Mouse (Mus musculus): ENCODE data around the gene Impg2.

Gene Impg2

DNA sequence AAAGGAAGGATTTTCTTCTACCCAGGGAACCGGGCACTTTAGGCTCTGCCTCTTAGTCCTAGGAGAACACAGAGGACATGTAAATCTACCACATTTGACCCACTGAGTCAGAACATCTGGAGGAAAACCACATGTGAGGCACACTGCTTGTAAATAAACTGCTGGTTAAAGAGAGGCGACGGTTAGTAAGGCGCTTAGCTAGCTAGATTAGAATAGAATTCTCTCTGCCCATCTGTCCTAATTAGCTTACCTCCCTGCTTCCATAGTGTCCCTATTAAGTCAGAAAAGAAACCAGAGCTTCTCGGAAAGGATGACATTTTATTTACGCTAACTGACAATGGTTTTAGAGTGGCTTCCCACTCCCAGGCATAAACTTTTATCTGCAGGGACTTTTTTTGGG lies at the start of gene Impg2:
Gene Impg2, plus strand, starts transcription at position 263 of the 400 bp plus-strand sequence.
- DNase-seq (ENCODE audit: inconsistent ontology term) = no peak

DNA sequence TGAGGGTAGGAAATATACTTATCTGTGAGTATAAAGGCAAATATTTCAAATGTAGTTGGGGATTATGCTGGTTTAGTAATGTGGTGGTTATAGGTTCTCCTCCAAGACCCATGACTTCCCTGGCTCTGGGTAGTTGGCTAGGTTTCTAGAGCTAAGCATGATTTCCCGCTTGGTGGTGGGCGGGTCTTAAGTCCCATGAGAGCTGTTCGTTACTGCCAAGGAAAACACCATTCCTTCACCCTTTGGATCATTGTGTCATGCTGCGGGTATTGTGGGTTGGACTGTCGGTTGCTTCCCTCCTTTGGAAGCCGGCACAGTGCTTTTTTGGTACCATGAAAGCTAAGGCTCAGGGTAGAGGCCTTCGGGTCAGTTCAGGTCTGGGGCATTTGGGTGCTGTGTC lies 40.6 kb upstream of the Impg2 start:
- DNase-seq (ENCODE audit: inconsistent ontology term) = no peak

DNA sequence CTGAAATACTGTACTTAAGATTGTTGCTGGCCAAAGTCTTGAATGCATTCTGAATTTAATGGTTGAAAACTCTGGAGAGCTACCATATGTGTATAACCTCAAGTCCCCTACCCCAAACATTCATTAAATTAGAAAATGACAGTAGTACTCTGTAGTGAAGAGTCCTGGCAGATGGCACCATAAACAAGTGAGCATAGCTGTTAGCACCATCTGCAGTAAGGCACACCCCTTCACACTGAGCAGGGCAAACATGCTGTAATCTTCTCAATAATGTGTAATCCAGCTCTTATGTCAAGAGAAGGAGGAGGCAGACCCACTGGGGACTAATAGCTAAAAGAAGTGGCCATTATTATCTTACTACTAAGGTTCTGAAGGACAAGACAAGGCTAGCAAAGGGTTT lies 33.9 kb upstream of the Impg2 start:
- no peak for DNase-seq (ENCODE audit: inconsistent ontology term)

DNA sequence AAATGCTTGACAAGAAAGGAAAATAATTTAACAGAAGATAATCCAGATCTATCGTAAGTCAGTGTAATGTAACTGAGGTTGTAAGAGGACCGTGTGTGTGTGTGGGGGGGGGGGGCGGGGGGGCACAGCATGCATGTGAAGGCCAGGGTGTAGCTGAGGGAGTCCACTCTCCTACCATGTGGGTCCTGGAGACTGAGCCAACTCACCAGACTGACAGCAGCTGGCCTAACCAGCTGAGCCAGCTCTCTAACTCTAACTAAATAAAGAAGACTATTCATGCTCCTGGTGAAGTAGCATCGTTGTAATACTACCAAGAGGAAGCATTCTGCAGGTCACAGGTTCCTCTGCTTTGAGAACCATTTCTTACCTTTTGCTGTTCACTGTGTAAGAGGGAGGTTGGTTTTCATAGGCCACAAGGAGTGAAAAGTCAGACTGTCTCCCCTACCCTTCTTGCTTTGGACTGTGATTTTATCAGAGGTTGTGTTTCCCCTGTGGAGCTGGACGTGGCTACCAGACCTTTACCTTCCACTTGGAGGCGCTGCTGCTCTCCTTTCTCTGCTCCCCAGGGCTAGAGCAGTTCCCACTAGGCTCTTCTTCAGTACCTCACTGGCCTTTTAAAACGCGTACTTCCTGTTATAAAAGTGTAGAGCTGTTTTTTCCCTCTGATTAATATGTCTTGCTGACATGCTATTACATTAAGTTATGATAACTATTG lies 28.1 kb upstream of the Impg2 start:
- DNase-seq (ENCODE audit: inconsistent ontology term) = no peak

DNA sequence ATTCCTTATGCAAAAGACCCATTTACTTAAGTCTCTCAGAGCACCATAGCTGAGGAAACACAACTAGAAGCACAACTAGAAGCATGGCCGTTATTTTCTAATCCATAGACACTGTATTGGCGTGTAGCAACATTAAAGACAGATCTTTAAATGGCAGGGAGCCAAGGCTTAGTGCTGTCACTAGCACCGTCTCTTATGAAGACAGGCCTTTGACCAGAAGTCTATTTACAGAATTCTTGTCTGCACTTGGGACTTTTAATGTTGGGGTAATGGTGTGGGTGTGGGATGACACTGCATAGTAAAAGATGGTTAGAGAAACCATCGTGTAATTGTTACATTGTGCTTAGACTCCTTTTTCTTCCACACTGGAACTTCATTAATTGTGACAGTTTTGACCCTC lies 17.2 kb upstream of the Impg2 start:
- DNase-seq (ENCODE audit: inconsistent ontology term) = no peak

DNA sequence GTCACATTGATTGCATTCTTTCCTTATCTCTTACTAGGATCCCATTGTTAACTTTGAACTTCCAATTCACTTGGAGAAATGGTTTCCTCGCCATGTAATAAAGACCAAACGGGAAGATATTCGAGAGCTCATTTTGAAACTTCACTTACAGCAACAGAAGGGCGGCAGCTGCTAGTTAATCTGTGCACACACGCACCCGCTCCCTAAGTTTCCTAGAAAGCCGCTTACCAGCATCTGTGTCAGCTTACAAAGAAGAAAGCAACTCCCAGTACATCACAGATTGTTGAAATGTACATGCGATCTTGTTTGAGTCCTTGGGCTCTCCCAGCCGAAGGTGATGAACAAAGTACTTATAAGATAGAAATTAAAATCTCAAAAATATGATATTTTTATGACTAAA lies 15.9 kb upstream of the Impg2 start:
- no peak for DNase-seq (ENCODE audit: inconsistent ontology term)

DNA sequence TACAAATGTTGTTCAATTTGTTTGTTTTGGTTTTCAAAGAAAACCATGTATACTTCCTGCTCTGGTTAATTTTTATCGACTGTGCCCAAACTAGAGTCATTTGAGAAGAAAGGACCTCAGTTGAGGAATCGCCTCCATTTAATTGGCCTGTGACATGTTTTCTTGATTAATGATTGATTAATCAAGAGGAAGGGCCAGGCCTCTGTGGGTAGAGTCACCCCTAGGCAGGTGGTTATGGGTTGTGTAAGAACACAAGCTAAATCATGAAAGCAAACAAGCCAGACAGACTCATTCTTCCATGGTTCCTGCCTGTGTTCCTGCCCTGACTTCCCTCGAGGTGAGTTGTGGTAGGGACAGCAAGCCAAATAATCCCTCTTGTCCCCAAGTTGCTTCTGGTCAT lies 8.6 kb downstream of the Impg2 start:
- DNase-seq (ENCODE audit: inconsistent ontology term) = no peak

DNA sequence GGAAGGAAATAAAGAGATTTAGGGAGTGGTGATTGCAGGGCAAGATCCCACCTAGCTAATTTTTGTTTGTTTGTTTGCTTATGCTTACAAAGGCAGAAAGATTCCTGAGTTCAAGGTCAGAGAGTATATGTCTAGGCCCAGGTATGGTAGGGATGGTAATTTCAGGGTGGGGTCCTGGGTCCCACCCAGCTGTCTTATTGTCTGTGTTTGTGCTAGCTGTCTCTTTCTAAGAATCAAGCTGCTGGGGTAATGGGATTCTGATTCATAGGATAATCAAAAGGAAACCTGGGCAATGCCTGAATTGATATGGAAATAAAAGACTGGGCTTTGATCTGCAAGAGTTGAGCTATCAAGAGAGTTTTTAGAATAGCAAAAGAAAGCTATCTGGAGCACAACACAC lies 23.6 kb downstream of the Impg2 start:
- DNase-seq (ENCODE audit: inconsistent ontology term) = no peak

DNA sequence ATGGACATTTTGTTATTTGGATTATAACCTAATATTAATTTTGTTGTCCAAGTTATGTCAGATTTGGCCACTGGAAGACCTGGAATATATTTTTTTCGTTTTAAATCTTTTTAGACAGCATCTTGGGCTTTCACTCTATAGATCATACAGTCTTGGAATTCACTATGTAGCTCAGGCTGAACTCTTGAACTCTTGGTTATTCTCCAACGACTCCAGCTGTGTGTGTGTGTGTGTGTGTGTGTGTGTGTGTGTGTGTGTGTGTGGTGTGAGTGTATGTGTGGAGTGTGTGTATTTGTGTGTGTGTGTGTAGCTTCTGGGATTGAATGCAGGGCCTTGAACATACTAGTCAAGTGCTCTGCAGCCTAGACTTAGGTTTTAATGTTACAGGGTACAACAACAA lies 25.3 kb downstream of the Impg2 start:
- no peak for DNase-seq (ENCODE audit: inconsistent ontology term)

DNA sequence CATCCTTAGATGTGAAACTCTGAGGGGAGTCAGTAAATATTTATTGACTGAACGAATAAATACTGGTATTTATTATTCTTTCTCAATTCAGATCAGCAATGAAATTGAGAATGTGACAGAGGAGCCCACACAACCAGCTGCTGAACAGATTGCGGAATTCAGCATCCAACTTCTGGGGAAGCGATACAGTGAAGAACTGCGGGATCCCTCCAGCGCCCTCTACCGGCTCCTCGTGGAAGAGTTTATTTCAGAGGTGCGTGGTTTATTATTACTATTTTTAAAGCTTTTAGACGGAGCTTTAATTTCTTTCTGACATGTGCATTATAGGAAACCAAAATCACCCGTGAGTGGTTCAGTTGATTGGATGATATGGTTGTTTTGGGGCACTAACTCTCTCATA lies 27.2 kb downstream of the Impg2 start:
- DNase-seq (ENCODE audit: inconsistent ontology term) = no peak

DNA sequence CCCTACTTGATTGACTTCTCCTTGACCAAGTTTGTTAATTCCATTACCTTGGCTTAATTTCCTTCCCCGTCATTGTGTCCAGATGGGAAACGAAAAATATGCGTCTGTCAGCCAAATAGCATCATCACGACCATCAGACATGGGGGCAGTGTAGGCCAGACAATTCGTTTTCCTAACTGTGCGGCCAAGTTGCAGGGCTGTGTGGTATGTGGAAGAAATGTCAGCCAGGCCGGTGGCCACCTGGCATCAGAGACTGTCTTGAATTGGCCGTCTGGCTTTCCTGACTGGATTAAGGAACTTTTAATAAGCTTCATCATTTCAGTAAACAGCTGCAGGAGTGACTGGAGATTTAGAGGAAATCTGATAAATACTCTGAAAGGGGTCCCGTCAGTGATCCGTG lies 28.6 kb downstream of the Impg2 start:
- no peak for DNase-seq (ENCODE audit: inconsistent ontology term)

DNA sequence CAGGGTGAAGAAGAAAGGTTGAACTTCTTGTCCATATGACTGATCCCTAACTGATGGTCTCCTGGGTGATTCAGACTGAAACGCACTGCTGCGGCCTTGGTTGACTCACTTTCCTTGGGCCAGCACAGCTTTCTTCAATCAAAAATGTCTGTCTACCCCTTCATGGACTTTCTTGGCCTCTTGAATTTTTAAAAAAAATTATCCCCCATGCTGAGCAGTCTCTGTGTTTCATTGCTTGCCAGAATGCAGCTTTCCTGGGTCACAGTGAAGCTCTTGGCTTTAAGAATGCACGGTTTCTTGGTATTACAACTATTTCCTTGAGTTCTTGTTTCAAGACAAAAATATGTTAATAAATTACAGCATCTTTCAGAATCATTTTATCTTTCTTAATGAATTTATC lies 41.9 kb downstream of the Impg2 start:
- no peak for DNase-seq (ENCODE audit: inconsistent ontology term)

DNA sequence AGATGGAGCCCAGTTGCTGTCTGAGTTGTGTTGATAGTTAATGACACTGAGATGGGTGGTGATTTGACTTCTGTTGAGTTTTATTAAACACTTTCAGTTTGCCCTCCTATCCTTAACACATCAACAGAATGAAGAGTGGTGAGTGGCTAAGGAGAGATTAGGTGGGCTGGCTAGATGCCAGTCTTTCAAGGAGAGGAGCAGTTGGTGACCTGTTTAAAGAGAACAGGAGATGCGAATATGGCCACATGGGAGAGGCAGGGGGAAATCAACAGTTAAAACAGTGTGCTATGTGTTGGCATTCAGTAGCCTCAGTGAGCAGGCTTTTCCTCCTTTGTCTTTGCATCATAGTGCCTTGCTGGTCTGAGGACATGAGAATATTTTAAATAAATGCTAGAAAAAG lies 69.8 kb downstream of the Impg2 start:
- DNase-seq (ENCODE audit: inconsistent ontology term) = no peak

DNA sequence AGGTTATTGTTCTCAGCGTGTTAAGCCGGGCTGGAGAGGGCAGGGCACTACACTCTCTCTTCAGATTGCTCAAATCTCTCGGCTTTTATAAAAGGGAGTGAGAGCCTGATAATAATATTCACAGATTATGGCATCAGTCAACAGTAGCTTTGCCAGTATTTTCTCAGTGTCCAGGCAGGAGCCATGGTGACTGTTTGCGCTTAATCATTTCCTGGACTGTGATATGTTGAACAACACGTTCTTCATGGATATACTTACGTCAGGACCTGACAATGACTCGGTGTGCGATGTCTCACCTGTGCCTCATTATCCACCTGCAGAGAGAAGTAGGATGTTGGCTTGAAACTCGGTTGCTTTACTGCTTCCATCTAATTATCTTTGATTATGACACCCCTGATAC lies 74.9 kb downstream of the Impg2 start:
- no peak for DNase-seq (ENCODE audit: inconsistent ontology term)

DNA sequence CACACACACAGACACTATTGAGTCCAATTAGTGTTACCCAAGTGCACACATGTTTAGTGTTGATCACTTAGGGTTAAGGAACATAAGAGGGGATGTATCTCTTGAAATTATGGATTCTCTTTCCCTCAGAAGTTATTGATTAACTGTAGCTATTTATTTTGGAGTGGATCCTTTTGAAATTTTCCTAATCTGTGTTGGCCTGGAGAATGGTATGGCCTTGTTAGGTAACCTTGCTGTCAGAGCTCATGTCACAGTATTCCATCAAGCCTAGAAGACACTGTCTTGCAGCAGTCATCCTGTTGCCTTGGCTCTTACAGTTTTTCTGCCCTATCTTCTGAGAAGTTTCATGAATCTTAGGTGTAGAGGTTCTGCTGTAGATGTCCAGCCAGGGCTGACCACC lies 75.6 kb downstream of the Impg2 start:
- DNase-seq (ENCODE audit: inconsistent ontology term) = no peak

DNA sequence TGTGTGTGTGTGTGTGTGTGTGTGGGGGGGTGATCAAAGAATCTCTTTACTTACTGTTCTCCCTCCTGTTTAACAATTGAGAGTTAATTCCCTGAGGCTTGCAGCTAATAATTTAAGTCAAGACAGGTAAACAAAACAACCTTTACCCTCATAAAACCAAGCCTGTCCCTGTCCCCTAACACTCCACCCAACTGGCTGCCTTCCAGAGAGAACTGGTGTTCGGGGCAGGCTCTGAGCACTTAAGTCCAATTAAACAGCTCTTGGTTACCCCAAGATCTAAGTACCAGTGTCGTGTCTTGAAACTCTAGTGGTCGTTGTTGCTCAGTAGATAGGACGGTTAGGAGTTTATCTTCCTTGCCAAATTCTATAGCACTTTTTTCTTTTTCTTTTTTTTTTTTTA lies 77.2 kb downstream of the Impg2 start:
- no peak for DNase-seq (ENCODE audit: inconsistent ontology term)

DNA sequence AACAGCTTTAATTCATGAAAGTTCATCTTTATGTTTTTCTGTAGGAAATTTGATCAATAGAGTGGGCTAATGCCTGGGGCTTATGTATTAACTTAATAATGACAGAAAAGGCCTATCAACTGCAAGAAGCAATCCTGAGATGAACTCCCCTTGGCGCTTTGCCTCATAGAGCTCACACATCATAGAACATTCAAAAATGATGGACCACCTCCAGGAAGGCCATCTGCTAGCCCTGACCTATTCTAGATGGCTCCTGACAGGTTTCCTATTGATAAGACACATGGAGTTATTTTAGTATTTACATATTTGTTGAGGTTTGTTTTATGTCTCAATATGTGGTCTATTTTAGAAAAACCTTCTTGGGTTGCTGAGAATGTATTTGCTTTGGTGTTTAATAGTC lies 79.2 kb downstream of the Impg2 start:
- no peak for DNase-seq (ENCODE audit: inconsistent ontology term)

DNA sequence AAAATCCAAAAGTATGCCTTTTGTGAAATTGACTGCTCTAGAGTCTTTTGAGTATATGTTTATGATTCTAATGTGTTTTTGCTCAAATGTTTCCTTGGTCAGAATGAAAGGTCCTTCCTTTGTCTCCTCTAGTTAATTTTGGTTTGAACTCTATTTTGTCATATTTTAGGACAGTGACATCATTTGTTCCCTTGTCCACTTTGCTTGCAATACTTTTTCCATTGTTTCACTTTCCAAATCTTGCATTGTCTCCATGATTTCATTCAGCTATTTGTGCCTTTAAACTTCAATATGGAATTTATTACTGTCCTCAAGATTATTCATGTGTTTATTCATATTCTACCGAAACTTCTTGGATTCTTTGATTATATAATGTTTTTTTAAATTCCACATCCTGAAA lies 79.8 kb downstream of the Impg2 start:
- no peak for DNase-seq (ENCODE audit: inconsistent ontology term)

DNA sequence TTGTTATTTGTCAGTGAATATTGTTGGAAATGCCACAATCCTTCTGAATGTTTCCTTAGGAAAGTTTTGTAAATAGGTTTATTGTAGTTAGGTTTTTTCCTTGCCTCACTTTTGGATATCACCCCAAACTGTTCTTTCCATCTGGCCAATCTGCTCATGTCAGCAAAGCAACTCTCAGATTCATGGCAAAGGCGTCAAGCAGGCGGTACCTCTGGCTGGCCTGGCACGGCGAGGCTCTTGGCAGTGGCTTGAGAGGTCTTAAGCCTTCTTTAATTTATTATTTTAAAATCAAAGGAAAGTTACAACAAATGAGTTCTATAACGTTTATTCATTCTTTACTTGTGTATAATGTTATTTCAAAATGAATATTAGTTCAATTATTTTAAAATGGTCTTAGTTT lies 82.0 kb downstream of the Impg2 start:
- DNase-seq (ENCODE audit: inconsistent ontology term) = no peak

DNA sequence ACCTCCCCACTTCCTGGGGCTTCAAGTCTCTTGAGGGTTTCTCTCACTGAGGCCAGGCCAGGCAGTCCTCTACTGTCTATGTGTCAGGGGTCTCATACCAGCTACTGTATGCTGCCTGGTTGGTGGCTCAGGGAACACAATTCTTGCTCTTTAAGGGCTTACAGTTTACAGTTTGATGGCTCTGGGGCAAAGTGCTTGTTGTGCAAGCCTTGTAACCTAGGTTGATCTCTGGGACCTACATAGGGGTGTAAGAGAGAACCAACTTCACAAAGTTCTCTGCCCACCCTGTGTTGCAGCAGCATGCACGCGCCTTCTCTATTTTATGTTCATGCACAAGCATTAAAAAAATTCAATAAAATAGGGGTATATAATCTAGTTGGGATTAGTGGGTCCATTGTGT lies 82.9 kb downstream of the Impg2 start:
- DNase-seq (ENCODE audit: inconsistent ontology term) = no peak

DNA sequence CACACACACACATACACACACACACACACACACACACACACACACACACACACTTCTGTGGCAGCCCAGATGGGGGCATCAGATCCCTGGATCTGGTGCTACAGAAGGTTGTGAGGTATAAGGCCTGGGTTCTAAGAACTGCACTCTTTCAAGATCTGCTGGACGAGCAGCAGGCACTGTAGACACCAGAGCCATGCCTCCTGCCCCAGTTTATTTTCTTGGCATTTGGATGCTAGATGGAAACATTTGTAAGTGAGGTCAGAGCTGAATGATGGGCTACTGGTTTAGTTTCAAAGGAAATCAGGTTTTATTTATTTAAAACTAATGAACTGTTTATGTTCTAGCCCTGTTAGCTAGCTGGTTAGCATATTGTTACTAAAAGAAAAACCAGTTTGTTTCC lies 90.8 kb downstream of the Impg2 start:
- no peak for DNase-seq (ENCODE audit: inconsistent ontology term)

DNA sequence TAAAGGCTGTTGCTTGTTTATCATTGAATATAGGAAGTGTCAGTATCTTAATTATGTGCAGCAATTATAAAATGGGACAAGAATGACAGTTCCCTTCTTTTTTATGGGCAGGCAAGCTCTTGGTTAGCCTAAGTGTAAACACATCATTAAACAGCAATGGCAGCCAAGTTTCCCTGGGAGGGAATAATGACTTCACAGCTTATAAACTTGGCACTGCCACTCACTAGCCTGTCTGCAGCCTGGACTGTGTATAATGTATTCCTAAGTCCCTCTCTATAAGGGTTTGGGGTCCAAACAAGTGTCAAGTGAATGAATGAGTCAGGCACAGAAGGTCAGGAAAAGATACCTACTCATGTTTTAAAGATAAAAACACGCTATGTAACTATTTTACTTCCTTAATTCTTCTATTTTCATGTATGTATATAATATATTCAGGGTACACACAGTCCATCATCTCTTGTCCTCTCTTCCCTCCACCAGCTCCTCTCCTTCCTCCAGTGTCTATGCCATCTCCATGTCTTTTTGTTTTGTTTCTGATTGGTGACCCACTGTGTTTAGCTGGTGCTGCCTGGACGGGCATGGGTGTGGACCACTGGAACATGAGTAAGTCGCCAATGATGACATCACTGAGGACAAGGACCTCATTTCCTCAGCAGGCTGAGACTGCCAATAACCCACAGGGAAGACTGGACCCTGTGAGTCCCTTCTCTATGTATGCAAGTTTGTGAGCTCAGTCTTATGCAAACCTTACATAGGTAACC lies 92.0 kb downstream of the Impg2 start:
- peak; percentile 7 for DNase-seq (ENCODE audit: inconsistent ontology term)

DNA sequence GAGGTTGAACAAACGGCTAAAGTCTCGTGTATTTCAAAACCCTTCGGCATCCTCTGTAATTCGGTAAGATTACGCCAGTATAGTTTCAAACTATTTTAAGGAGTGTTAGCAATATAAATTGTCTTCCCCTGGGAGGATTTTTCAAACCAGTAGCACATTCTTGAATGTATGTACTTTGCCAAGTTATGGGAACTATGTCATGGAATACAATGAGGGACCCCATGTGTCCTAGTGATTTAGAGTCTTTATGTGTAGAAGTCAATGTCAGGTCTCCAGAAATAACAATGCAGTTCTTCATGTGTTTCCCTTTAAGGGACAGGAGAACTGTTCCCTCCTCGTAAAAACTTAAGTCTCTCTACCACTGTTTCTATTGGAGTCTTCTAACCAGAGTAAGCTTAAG lies 94.1 kb downstream of the Impg2 start:
- DNase-seq (ENCODE audit: inconsistent ontology term) = no peak

DNA sequence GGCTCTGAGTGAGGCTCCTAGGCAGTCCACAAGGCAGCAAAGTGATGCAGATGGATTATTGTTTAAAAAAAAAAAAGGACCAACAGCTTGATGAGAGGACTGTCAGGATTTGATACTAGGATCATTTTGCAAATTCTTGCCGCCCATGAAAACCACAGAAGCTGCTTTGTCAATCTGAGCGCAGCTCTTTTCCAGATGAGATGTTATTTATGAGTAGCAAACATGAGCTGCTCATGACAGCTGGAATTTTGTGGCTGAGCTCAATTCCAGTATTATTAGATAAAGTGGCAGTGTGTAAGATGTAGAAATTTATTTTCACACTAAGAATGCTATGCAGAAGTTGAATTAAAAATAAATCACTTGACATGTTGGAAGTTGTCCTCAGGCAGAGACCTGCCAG lies 94.7 kb downstream of the Impg2 start:
- DNase-seq (ENCODE audit: inconsistent ontology term) = peak; percentile 64

Measured in Muller cell, postnatal 12 days (primary cell).